Comparison of ENCODE assay signal across 23 mouse cellular contexts in genomic region chr13:51297231-51297880, GRCm38 (mm10).
"Had no signal": no experiment of that assay in that cellular context is flagged by ENCODE, and none has a peak within 500 bp of the region (broad histone marks: within the 10 kb centered on the region; RNA-seq: fewer than 3 reads in every experiment).

No protein-coding gene starts in this region.

- H3K27ac ChIP-seq: left cerebral cortex, adult 2 months; limb, embryonic 15.5 days; liver, embryonic 14.5 days; midbrain, embryonic 13.5 days; neural tube, embryonic 13.5 days; stomach, embryonic 15.5 days had no signal

- H3K27me3 ChIP-seq: limb, embryonic 12.5 days; limb, embryonic 15.5 days; megakaryocyte, embryonic 14.5 days; midbrain, embryonic 13.5 days; neural tube, embryonic 13.5 days; stomach, embryonic 15.5 days had no signal

- H3K4me3 ChIP-seq: left cerebral cortex, adult 2 months; limb, embryonic 12.5 days; limb, embryonic 15.5 days; megakaryocyte, embryonic 14.5 days; midbrain, embryonic 10.5 days; midbrain, embryonic 13.5 days; myocyte; neural tube, embryonic 13.5 days; stomach, embryonic 15.5 days had no signal

- H3K4me2 ChIP-seq: limb, embryonic 12.5 days; limb, embryonic 15.5 days; liver, embryonic 11.5 days; lung, embryonic 14.5 days; midbrain, embryonic 13.5 days; neural tube, embryonic 13.5 days; stomach, embryonic 15.5 days had no signal

- H3K9me3 ChIP-seq: limb, embryonic 15.5 days; midbrain, embryonic 10.5 days; midbrain, embryonic 13.5 days; stomach, embryonic 15.5 days had no signal

- H3K4me1 ChIP-seq: megakaryocyte, embryonic 14.5 days; midbrain, embryonic 13.5 days had no signal

- ATAC-seq: liver, postnatal 0 days; midbrain, embryonic 13.5 days; midbrain, embryonic 16.5 days had no signal

- H3K36me3 ChIP-seq: limb, embryonic 12.5 days; limb, embryonic 15.5 days; midbrain, embryonic 10.5 days; midbrain, embryonic 13.5 days; neural tube, embryonic 13.5 days; stomach, embryonic 15.5 days had no signal

- DNase-seq: kidney, postnatal 10 days; kidney, postnatal 36 days; layer of hippocampus, postnatal 36 days; liver, postnatal 0 days; lung, embryonic 14.5 days; lung, postnatal 10 days; lung, postnatal 36 days; retina, postnatal 1 day; right cerebral cortex, postnatal 25 days; spleen, adult 18-20 months; thymus, postnatal 25 days had no signal

- H3K9ac ChIP-seq: limb, embryonic 12.5 days; limb, embryonic 15.5 days; liver, embryonic 14.5 days; liver, postnatal 0 days; lung, embryonic 14.5 days; midbrain, embryonic 13.5 days; neural tube, embryonic 13.5 days; stomach, embryonic 15.5 days had no signal
